Mouse (Mus musculus) brain, embryonic 14.5 days (tissue): ENCODE measurements at regions not wholly inside any gene's neighbourhood (a gene's known extent, or its start where the extent isn't known, plus 50 kb on each side); places are given as distances from the start of the nearest gene placed in this dataset.

Experiments used
- CTCF ChIP-seq: fragments of 200-500 bp; IDR thresholded peaks from 2 replicates; pipeline ENCODE4 v1.5.1; 2012; ENCODE audit warnings: inconsistent platforms, mild to moderate bottlenecking, moderate library complexity, borderline replicate concordance; ENCODE audit not compliant: insufficient read depth, insufficient read length; ENCODE audit errors: extremely low read depth
- POLR2A ChIP-seq: fragments of 200-500 bp; IDR thresholded peaks from 2 replicates; pipeline ENCODE4 v1.6.1; 2012; ENCODE audit warnings: mild to moderate bottlenecking, inconsistent platforms, borderline replicate concordance; ENCODE audit not compliant: poor library complexity, insufficient read depth, insufficient read length, severe bottlenecking; ENCODE audit errors: extremely low read depth

GRCm38 (mm10) chr13:119025305-119025975, 355.8 kb downstream of the Fgf10 start:
- no peak for TF ChIP-seq CTCF
- no peak for TF ChIP-seq POLR2A
